ENCODE assay signal across 24 mouse cellular contexts in the genomic region with DNA sequence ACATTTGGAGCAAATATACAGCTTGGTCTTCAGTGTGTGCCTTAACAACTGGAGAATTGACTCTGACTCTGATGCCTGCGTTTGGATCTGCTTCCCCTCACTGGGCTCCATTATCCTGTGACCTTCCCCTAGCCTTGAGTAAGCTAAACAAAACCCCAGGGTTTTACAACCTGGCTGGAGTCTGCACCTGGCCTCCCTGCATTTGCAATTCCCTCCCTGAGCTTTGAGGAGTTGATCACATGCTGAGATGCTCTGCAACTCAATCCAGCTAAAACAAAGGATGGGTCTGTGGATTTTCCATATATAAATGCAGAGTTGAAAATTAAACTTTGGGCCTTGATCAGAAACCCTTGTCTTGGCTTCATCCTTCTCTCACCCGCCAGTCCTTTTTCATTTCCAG. TPM values are rescaled to one million over a fixed set of nuclear protein-coding genes. Genes with fewer than 3 reads are reported as not detected.
DNase-seq lines count a peak whose midpoint lies in the region; TF ChIP-seq lines count a peak whose summit lies in the region.
"Had no signal": no experiment of that assay in that cellular context is flagged by ENCODE, and none has a peak within 500 bp of the region (broad histone marks: within the 10 kb centered on the region; RNA-seq: fewer than 3 reads in every experiment).

No protein-coding gene starts in this region.

- H3K27ac ChIP-seq in ES-Bruce4 (ENCODE audit: insufficient read depth, low read length): peak overlapping the region; percentile 20; the same call in 1 of the 2 replicates
- H3K27ac ChIP-seq in ES-E14 (ENCODE audit: insufficient read depth, low read depth, low read length, poor library complexity, severe bottlenecking): no peak overlapping the region
- H3K27ac ChIP-seq: embryonic facial prominence, embryonic 13.5 days; embryonic facial prominence, embryonic 15.5 days; forebrain, embryonic 10.5 days; forebrain, embryonic 12.5 days had no signal

- in situ Hi-C loops in ES-E14 (cut with MboI; ENCODE audit: low sequenced_read_pairs in 2 of 2, unreplicated experiment in 2 of 2): no loop called here

- H3K9me3 ChIP-seq in ES-Bruce4 (replicated peaks; ENCODE audit: control insufficient read depth, insufficient read depth, low read length, poor library complexity, severe bottlenecking) (no peaks in the 10 kb centered on the region), ES-E14 (ENCODE audit: control insufficient read depth, insufficient read depth, low read depth, low read length) (no peaks in the 10 kb centered on the region)
- H3K9me3 ChIP-seq: embryonic facial prominence, embryonic 13.5 days; embryonic facial prominence, embryonic 15.5 days; forebrain, embryonic 10.5 days; forebrain, embryonic 12.5 days; G1E had no signal

- DNase-seq in ES-E14 (ENCODE audit: low read depth, low spot score): peak; percentile 13
- peak; percentile 22 for DNase-seq in WW6 (ENCODE audit: low read depth, low spot score)
- no peak for DNase-seq in kidney, adult 8-10 months
- no peak for DNase-seq in lung, adult 18-20 months
- no peak for DNase-seq in embryo, embryonic 10 days (ENCODE audit: low spot score)
- DNase-seq: adrenal gland, adult 2 months; adrenal gland, postnatal 10 days; adrenal gland, postnatal 25 days; B cell, adult 2 months; cerebellum, adult 11 months; cerebellum, adult 2 months; cerebellum, adult 9-10 months; cerebellum, postnatal 25 days; embryo, embryonic 11 days had no signal

- no peaks in the 10 kb centered on the region for H3K4me1 ChIP-seq in ES-Bruce4 (ENCODE audit: control insufficient read depth, insufficient read depth, low read length)
- peaks cover 0 to 2% of the 10 kb centered on the region in 2 experiments; a peak in 1 of 4 replicates for H3K4me1 ChIP-seq in ES-E14 (ENCODE audit: control insufficient read depth in 2 of 2, insufficient read depth in 2 of 2, low read length in 2 of 2, poor library complexity in 1 of 2)
- H3K4me1 ChIP-seq: embryonic facial prominence, embryonic 13.5 days; embryonic facial prominence, embryonic 15.5 days; forebrain, embryonic 10.5 days; forebrain, embryonic 12.5 days had no signal

- no peaks in the 10 kb centered on the region for H3K27me3 ChIP-seq in ES-Bruce4 (ENCODE audit: control insufficient read depth, insufficient read depth, low read length, poor library complexity, severe bottlenecking)
- H3K27me3 ChIP-seq: embryonic facial prominence, embryonic 13.5 days; embryonic facial prominence, embryonic 15.5 days; forebrain, embryonic 12.5 days; Patski had no signal

- TF ChIP-seq EP300 in ES-Bruce4 (IDR thresholded peaks at IDR 0.05; ENCODE audit: insufficient read depth, low read depth, low read length): peak; percentile 85

- TF ChIP-seq CTCF in ES-Bruce4 (IDR thresholded peaks at IDR 0.05; ENCODE audit: low read depth, low read length): no peak

- TF ChIP-seq POLR2A in ES-Bruce4 (IDR thresholded peaks at IDR 0.05; ENCODE audit: insufficient read depth, low read length): no peak

- H3K9ac ChIP-seq in ES-Bruce4 (ENCODE audit: low read depth, poor library complexity, severe bottlenecking): no peak overlapping the region
- no peak overlapping the region for H3K9ac ChIP-seq in ES-E14 (ENCODE audit: insufficient read depth, low read depth, low read length, poor library complexity, severe bottlenecking)
- H3K9ac ChIP-seq: embryonic facial prominence, embryonic 13.5 days; embryonic facial prominence, embryonic 15.5 days; forebrain, embryonic 12.5 days had no signal

- H3K4me3 ChIP-seq in ES-Bruce4 (ENCODE audit: low read depth, low read length) (no peak overlapping the region), ES-E14 (ENCODE audit: insufficient read depth in 1 of 2, low read depth in 1 of 2, low read length in 2 of 2, poor library complexity in 1 of 2, severe bottlenecking in 1 of 2) (no peak overlapping the region)
- H3K4me3 ChIP-seq: embryonic facial prominence, embryonic 13.5 days; embryonic facial prominence, embryonic 15.5 days; erythroblast, embryonic 14.5 days; forebrain, embryonic 10.5 days; forebrain, embryonic 12.5 days had no signal

- no peaks in the 10 kb centered on the region for H3K36me3 ChIP-seq in ES-Bruce4 (ENCODE audit: control insufficient read depth, insufficient read depth, low read length, poor library complexity, severe bottlenecking)
- no peaks in the 10 kb centered on the region for H3K36me3 ChIP-seq in ES-E14 (ENCODE audit: control insufficient read depth, insufficient read depth, low read length, poor library complexity, severe bottlenecking)
- H3K36me3 ChIP-seq: embryonic facial prominence, embryonic 13.5 days; embryonic facial prominence, embryonic 15.5 days; forebrain, embryonic 10.5 days; forebrain, embryonic 12.5 days; G1E had no signal

TF ChIP-seq in ES-E14, 5 proteins besides CTCF, POLR2A, EP300 and RAD21:
- no peak for TF ChIP-seq HCFC1 (IDR thresholded peaks at IDR 0.05; ENCODE audit: borderline replicate concordance, insufficient read depth, low read length)
- no peak for TF ChIP-seq ZC3H11A (IDR thresholded peaks at IDR 0.05; ENCODE audit: borderline replicate concordance, low read depth, low read length)
- TF ChIP-seq ZNF384 (IDR thresholded peaks at IDR 0.05; ENCODE audit: low read depth, low read length): no peak
- no peak for TF ChIP-seq CHD2 (IDR thresholded peaks at IDR 0.05; ENCODE audit: low read depth, low read length)
- no peak for TF ChIP-seq MAFK (IDR thresholded peaks at IDR 0.05; ENCODE audit: insufficient read depth, low read depth, low read length)

RNA-seq across cellular contexts. Expression of gene Gpr141, which starts 4.8 kb away (rescaled TPM):
- not detected in 2 replicates for polyA plus RNA-seq in ES-Bruce4 (2011; ENCODE audit: insufficient read depth, insufficient read length, low read depth, missing spikeins)
- total RNA-seq in ES-E14 (2012; rRNA removed): not detected in 2 replicates
- total RNA-seq: adrenal gland, postnatal 25 days had no signal
- polyA plus RNA-seq: adrenal gland, adult 2 months; cerebellum, adult 2 months; cortical plate, adult 2 months; erythroblast, embryonic 14.5 days; forebrain, embryonic 12.5 days; forebrain, embryonic 16.5 days; G1E; Patski had no signal

Comparison
In these comparisons a context has a peak if more than half of its experiments do, and no peak if none do; other contexts are left out.
1. DNase-seq: peak in ES-E14 (single experiment) and WW6 (single experiment); none in kidney, adult 8-10 months (0 of 2), lung, adult 18-20 months (0 of 2) and embryo, embryonic 10 days (single experiment).